Mouse (Mus musculus) liver, embryonic 12.5 days (tissue): ENCODE data around the gene Prdm15. TPM values are rescaled to one million over a fixed set of nuclear protein-coding genes. Genes with fewer than 3 reads are reported as not detected.

Experiments used
- ATAC-seq: fragments of 200-750 bp; cut with Nextera tagmentation; 2 replicates; pipeline ENCODE4 v1.8.0; 2017; ENCODE audit warnings: moderate number of reproducible peaks, mild to moderate bottlenecking, moderate library complexity
- H3K27ac ChIP-seq: fragments of 300-500 bp; sonication (generic); 2 replicates; pipeline ENCODE4 v1.5.1; 2016; ENCODE audit warnings: mild to moderate bottlenecking
- H3K27me3 ChIP-seq: fragments of 300-500 bp; sonication (generic); replicated peaks from 2 replicates; pipeline ENCODE4 v1.6.1; 2016; ENCODE audit warnings: mild to moderate bottlenecking, moderate library complexity
- H3K36me3 ChIP-seq: fragments of 300-500 bp; sonication (generic); 2 replicates; pipeline ENCODE4 v1.6.1; 2016; ENCODE audit warnings: mild to moderate bottlenecking, moderate library complexity
- H3K4me1 ChIP-seq: fragments of 300-500 bp; sonication (generic); 2 replicates; pipeline ENCODE4 v1.6.1; 2016
- H3K4me2 ChIP-seq: fragments of 300-500 bp; sonication (generic); 2 replicates; pipeline ENCODE4 v1.6.1; 2016; ENCODE audit warnings: mild to moderate bottlenecking, moderate library complexity
- H3K4me3 ChIP-seq: fragments of 300-500 bp; sonication (generic); 2 replicates; pipeline ENCODE4 v1.5.1; 2016; ENCODE audit warnings: mild to moderate bottlenecking, moderate library complexity
- H3K9ac ChIP-seq: fragments of 300-500 bp; sonication (generic); 2 replicates; pipeline ENCODE4 v1.6.1; 2016; ENCODE audit warnings: mild to moderate bottlenecking, moderate library complexity
- H3K9me3 ChIP-seq: fragments of 300-500 bp; sonication (generic); replicated peaks from 2 replicates; pipeline ENCODE4 v1.6.1; 2016; ENCODE audit warnings: mild to moderate bottlenecking, moderate library complexity
- WGBS: fragments of 180-500 bp; shearing (Covaris S2); methylation state at CpG from one replicate; pipeline ENCODE4 v1.1.7; 2016; ENCODE audit not compliant: insufficient replicate concordance; 5-methylcytosine and 5-hydroxymethylcytosine counted together
- polyA plus RNA-seq: library from polyadenylated mRNA; unstranded; fragments of >200 nt; fragmentation: Nextera tagmentation; extraction: Ambion mirVana; gene quantifications from 2 replicates; pipeline ENCODE4 v1.2.1, GENCODE M21; 2016

Prdm15 gene
- polyA plus RNA-seq, 1 experiment from 2014 or later, result 6.4 TPM

DNA sequence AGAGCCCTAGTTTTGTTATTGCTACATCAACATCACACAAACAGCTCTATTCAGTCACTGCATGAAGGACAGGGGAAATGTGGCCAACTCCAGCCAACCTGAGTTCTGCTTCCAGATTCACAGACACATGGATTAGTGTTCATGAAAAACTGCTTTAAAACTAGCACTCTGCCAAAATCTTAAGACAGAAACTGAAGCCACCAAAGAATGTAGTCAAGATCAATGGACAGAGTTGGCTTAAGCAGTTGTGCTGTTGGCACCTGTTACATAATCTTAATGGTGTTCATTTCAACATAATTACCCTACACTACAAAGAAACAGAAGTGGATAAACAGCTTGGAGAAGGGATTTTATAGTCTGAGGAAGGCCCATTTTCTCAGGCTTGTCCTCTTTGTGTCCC, 4.4 kb upstream of the Prdm15 start:
- Histone ChIP-seq H3K27ac (no peak overlapping the region), H3K36me3 (peaks cover 8% of the 10 kb centered on the region; the same call in 1 of the 2 replicates), H3K27me3 (no peaks in the 10 kb centered on the region), H3K9me3 (no peaks in the 10 kb centered on the region), H3K4me3 (no peak overlapping the region), H3K9ac (no peak overlapping the region), H3K4me1 (peaks cover 19% of the 10 kb centered on the region), H3K4me2 (no peak overlapping the region)
- no peak for ATAC-seq

GRCm38 (mm10) chr16:97851061-97851740, 449 bp downstream of the Prdm15 start:
- WGBS, result under 1% methylated on average over 73 of the region's 77 CpGs
- Histone ChIP-seq H3K36me3 (peaks cover 14% of the 10 kb centered on the region), H3K4me3 (peak overlapping the region; percentile 78), H3K4me1 (peaks cover 49% of the 10 kb centered on the region), H3K9ac (peak overlapping the region; percentile 90), H3K4me2 (peak overlapping the region; percentile 81), H3K27ac (peak overlapping the region; percentile 87), H3K9me3 (no peaks in the 10 kb centered on the region), H3K27me3 (no peaks in the 10 kb centered on the region)
- ATAC-seq, result peak; percentile 83

DNA sequence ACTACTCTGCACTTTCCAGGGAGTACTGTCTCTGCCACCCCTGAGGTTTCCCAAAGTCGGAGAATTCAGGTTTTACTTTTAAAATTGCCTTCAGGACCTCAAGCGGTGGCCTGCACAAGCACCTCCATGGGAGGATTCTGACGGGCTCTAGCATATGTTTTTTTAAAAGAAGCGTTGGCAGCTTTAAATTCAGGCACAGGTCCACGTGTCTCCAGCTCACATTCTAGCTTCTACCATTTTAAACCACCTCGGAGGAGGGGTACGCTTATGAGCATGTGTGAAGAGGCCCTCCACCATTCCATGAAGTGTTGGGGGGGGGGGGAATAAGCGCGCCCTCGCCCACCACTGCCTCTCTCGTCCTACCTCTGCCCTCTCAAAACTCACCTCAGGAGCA, 986 bp downstream of the Prdm15 start:
- under 1% methylated on average over 10 of the region's 11 CpGs for WGBS
- Histone ChIP-seq H3K27me3 (no peaks in the 10 kb centered on the region), H3K9ac (peak overlapping the region; percentile 90), H3K9me3 (no peaks in the 10 kb centered on the region), H3K4me1 (peaks cover 52% of the 10 kb centered on the region), H3K4me2 (peak overlapping the region; percentile 81), H3K36me3 (peaks cover 19% of the 10 kb centered on the region), H3K4me3 (peak overlapping the region; percentile 78), H3K27ac (peak overlapping the region; percentile 87)
- ATAC-seq, result no peak

- 79% methylated on average over 6 of the region's 6 CpGs for WGBS
- no peak for ATAC-seq
- H3K4me3 ChIP-seq, result no peak overlapping the region
- no peaks in the 10 kb centered on the region for H3K9me3 ChIP-seq
- H3K4me2 ChIP-seq, result no peak overlapping the region
- no peak overlapping the region for H3K9ac ChIP-seq
- H3K36me3 ChIP-seq, result peaks cover 22% of the 10 kb centered on the region
- peaks cover 52% of the 10 kb centered on the region for H3K4me1 ChIP-seq
- no peak overlapping the region for H3K27ac ChIP-seq
- no peaks in the 10 kb centered on the region for H3K27me3 ChIP-seq
These were observed 2.8 kb downstream of the Prdm15 start for GRCm38 (mm10) chr16:97848832-97849231.

DNA sequence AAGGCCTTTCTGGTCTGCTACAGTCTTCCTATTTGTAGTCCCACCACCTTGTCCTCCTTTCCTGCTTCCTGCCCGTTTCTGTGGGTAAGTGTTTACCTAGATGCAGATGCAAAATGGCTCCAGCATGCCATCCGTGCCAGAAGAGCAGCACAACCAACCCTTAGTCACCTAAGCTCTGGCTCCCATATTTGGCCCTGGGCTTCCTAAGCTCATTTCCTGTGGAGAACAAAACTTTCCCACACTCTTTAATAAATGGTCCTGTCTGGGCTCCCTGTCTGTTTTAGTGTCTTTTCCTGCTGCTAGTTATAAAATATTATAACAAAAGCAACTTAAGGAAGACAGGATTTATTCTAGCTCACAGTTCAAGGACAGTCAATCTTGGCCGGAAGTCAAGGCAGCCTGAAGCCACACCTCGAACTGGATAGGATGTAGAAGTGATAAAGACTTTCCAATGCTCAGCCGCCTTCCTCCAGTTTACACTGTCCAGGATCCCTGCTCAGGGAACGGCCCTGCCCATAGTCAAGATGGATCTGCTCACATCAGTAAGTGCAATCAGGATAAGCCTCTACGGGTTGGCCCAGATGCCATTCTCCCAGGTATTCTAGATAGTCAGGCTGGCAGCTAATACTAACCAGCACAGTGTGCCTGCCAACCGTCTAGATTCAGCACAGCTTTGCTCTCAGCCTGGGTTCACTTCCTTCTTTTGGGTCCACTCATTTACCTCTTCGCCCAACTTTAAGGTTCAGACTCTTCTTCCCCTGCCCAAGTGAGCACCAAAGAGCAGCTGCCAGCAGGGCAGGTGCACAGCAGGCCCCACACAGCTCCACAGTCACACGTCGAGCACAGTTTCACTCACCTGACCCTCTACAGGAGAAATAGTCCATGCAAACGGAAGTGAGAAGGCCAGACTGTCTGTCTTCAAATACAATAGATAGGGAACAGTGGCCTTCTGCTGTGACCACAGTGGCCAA, 6.4 kb downstream of the Prdm15 start:
- peaks cover 35% of the 10 kb centered on the region for H3K36me3 ChIP-seq
- peak overlapping the region; percentile 5; the same call in 1 of the 2 replicates for H3K27ac ChIP-seq
- ATAC-seq, result no peak
- H3K4me2 ChIP-seq, result no peak overlapping the region
- H3K9ac ChIP-seq, result no peak overlapping the region
- 70% methylated on average over 12 of the region's 12 CpGs for WGBS
- no peaks in the 10 kb centered on the region for H3K27me3 ChIP-seq
- no peak overlapping the region for H3K4me3 ChIP-seq
- H3K4me1 ChIP-seq, result peaks cover 35% of the 10 kb centered on the region
- H3K9me3 ChIP-seq, result no peaks in the 10 kb centered on the region

DNA sequence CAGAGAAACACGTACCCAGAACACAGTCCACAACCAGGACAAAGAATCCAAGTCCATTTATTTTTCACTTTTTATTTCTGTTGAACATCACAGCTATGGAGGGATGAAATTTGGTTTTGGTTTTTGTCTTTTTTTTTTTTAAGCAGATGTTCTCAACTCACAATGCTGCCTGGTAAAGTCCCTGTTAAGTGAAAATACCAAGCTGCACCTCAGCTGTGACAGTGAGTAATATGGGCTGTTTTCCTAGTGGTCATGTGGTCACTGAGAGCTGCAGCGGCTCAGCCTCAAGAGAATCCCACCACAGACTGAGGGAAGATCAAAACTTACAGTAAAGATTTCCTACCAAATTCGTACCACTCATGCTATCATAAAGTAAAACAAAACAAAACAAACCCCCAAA, 19.5 kb downstream of the Prdm15 start:
- no peak for ATAC-seq
- no peaks in the 10 kb centered on the region for H3K4me1 ChIP-seq
- WGBS, result 84% methylated on average over 3 of the region's 3 CpGs
- H3K27me3 ChIP-seq, result no peaks in the 10 kb centered on the region
- no peak overlapping the region for H3K9ac ChIP-seq
- H3K4me3 ChIP-seq, result no peak overlapping the region
- H3K27ac ChIP-seq, result no peak overlapping the region
- peaks cover 100% of the 10 kb centered on the region for H3K36me3 ChIP-seq
- no peaks in the 10 kb centered on the region for H3K9me3 ChIP-seq
- H3K4me2 ChIP-seq, result no peak overlapping the region

GRCm38 (mm10) chr16:97828207-97828606, 23.4 kb downstream of the Prdm15 start:
- Histone ChIP-seq H3K36me3 (peaks cover 78% of the 10 kb centered on the region), H3K4me2 (no peak overlapping the region), H3K9me3 (no peaks in the 10 kb centered on the region), H3K4me1 (no peaks in the 10 kb centered on the region), H3K27ac (no peak overlapping the region), H3K4me3 (no peak overlapping the region), H3K9ac (no peak overlapping the region), H3K27me3 (no peaks in the 10 kb centered on the region)
- ATAC-seq, result no peak
- WGBS, result 81% methylated on average over 1 of the region's 1 CpGs

DNA sequence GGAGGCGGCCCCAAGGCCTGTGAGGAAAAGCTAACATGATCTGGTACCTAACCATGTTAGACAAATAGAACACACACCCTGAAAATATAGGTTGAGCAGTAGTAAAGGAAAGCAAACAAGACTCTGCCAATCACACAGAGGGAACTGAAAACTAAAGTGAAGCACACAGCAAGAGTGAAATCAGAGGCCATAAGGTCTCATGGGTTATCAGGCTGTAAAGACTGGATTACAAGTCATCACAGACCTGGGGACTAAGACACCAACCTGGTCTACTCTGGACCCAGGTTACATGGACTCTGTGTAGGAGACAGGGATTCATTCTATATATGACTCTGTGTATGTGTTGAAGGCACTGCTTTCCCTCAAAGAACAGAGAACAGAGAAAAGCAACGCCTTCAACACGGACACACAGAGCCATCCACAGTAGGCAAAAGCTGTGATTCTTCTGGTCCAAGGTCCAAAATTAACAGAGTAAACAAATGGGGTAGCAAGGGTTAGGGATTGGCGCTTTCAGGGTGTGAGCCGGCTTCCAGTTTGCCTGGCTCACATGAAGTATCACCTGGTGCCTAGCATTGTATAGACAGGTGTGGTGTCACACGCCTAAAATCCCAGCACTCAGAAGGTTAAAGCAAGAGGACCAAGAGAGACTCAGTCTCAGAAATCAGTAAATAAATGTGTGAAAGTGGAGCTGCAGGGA, 28.2 kb downstream of the Prdm15 start:
- no peak overlapping the region for H3K9ac ChIP-seq
- H3K36me3 ChIP-seq, result peaks cover 75% of the 10 kb centered on the region
- H3K4me1 ChIP-seq, result no peaks in the 10 kb centered on the region
- no peak overlapping the region for H3K4me2 ChIP-seq
- WGBS, result 70% methylated on average over 6 of the region's 6 CpGs
- no peak for ATAC-seq
- no peaks in the 10 kb centered on the region for H3K9me3 ChIP-seq
- H3K27me3 ChIP-seq, result no peaks in the 10 kb centered on the region
- H3K27ac ChIP-seq, result no peak overlapping the region
- H3K4me3 ChIP-seq, result no peak overlapping the region

DNA sequence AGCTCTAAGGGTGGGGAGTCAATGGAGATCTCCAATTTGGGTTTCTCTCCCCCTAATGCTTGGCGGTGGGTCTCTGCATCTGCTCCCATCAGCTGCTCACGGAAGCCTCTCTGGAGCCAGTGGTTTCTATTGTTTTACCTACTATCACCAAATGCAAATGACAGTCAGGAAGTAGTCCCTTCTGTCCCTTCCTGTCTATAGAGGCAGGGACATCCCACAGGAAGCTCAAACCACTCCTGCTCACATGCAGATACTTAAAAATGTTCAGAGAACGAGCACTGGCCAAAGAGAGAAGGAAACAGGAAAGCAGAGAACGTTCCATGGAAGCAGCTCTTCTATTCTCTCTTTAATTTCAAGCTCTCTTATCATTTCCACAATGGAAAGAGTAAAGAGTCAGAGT, 32.1 kb downstream of the Prdm15 start:
- Histone ChIP-seq H3K4me1 (no peaks in the 10 kb centered on the region), H3K27me3 (no peaks in the 10 kb centered on the region), H3K9me3 (no peaks in the 10 kb centered on the region), H3K36me3 (peaks cover 85% of the 10 kb centered on the region), H3K9ac (no peak overlapping the region), H3K4me3 (no peak overlapping the region), H3K4me2 (no peak overlapping the region), H3K27ac (peak overlapping the region; percentile 46; the same call in 1 of the 2 replicates)
- WGBS, result 25% methylated on average over 4 of the region's 4 CpGs
- 0 out of 2 replicates have a peak, but pooled peaks have one; percentile 38 for ATAC-seq

GRCm38 (mm10) chr16:97817414-97817813, 34.2 kb downstream of the Prdm15 start:
- peaks cover 6% of the 10 kb centered on the region for H3K4me1 ChIP-seq
- H3K9ac ChIP-seq, result no peak overlapping the region
- no peak overlapping the region for H3K4me3 ChIP-seq
- no peak overlapping the region for H3K27ac ChIP-seq
- peaks cover 97% of the 10 kb centered on the region for H3K36me3 ChIP-seq
- ATAC-seq, result no peak
- no peaks in the 10 kb centered on the region for H3K27me3 ChIP-seq
- H3K4me2 ChIP-seq, result no peak overlapping the region
- H3K9me3 ChIP-seq, result no peaks in the 10 kb centered on the region
- 93% methylated on average over 1 of the region's 1 CpGs for WGBS

DNA sequence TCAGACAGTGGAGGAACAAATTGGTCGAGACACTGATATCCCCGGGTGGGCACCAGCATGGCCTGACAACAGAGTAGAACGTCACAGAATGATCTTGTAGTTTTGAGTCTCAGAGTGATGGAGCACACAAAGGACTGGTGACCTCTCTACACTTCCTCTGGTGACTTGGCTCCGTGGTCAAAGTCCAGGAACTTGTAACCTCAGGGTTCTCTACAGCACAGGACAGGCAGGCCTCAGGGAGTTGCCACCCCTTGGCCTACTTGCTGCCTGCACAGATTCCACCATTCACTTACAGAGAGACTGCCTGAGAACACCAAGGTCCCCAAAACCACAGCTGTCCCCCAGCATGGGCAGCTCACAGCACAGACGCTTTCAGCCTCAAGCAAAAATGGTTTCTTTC, 36.4 kb downstream of the Prdm15 start:
- Histone ChIP-seq H3K27ac (no peak overlapping the region), H3K9ac (no peak overlapping the region), H3K4me3 (no peak overlapping the region), H3K36me3 (peaks cover 98% of the 10 kb centered on the region), H3K4me1 (peaks cover 6% of the 10 kb centered on the region), H3K4me2 (no peak overlapping the region), H3K9me3 (no peaks in the 10 kb centered on the region), H3K27me3 (no peaks in the 10 kb centered on the region)
- no peak for ATAC-seq
- WGBS, result 59% methylated on average over 5 of the region's 5 CpGs

DNA sequence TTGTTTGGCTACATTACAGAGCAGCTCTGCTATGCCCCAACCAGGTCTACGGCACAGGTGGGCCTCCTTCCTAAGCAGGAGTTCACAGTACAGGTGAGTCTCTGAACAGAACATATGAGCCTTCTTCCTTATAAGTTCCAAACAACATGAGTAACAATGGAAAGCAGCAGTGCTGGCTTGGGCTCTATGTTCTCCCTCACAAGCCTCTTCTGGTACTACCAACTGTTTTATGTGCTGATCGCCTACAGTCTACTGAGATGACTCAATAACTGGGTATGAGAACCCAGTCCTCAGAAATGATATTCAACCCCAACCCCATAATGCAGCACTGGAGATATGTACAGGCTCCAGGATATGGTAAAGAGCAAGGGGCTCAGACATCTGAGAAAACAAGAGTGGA, 37.6 kb downstream of the Prdm15 start:
- Histone ChIP-seq H3K9ac (no peak overlapping the region), H3K9me3 (no peaks in the 10 kb centered on the region), H3K27me3 (no peaks in the 10 kb centered on the region), H3K4me2 (no peak overlapping the region), H3K4me3 (no peak overlapping the region), H3K4me1 (peaks cover 6% of the 10 kb centered on the region), H3K27ac (no peak overlapping the region), H3K36me3 (peaks cover 98% of the 10 kb centered on the region)
- WGBS, result 81% methylated on average over 2 of the region's 2 CpGs
- no peak for ATAC-seq
